Mouse (Mus musculus) midbrain, embryonic 16.5 days (tissue): Measurements from ENCODE around the gene Fkbp9. TPM values are rescaled to one million over a fixed set of nuclear protein-coding genes. Genes with fewer than 3 reads are reported as not detected.

Source experiments
- ATAC-seq: fragments of 200-750 bp; cut with Nextera tagmentation; 2 replicates; pipeline ENCODE4 v1.8.0; 2017; ENCODE audit warnings: moderate TSS enrichment
- H3K27ac ChIP-seq: fragments of 300-500 bp; sonication (generic); 2 replicates; pipeline ENCODE4 v1.5.1; 2014; ENCODE audit warnings: mild to moderate bottlenecking, low read length, mixed read lengths
- H3K27me3 ChIP-seq: fragments of 300-500 bp; sonication (generic); 2 replicates; pipeline ENCODE4 v1.6.1; 2014; ENCODE audit warnings: low read depth, low read length, mixed read lengths; ENCODE audit not compliant: control insufficient read depth, insufficient read depth
- H3K36me3 ChIP-seq: fragments of 300-500 bp; sonication (generic); 2 replicates; pipeline ENCODE4 v1.6.1; 2014; ENCODE audit warnings: mild to moderate bottlenecking, low read length, moderate library complexity, mixed read lengths; ENCODE audit not compliant: control insufficient read depth, insufficient read depth
- H3K4me1 ChIP-seq: fragments of 300-500 bp; sonication (generic); 2 replicates; pipeline ENCODE4 v1.6.1; 2014; ENCODE audit warnings: mild to moderate bottlenecking, low read length, mixed read lengths; ENCODE audit not compliant: control insufficient read depth, insufficient read depth
- H3K4me2 ChIP-seq: fragments of 300-500 bp; sonication (generic); 2 replicates; pipeline ENCODE4 v1.6.1; 2014; ENCODE audit warnings: mild to moderate bottlenecking, low read length, mixed read lengths
- H3K4me3 ChIP-seq: fragments of 300-500 bp; sonication (generic); 2 replicates; pipeline ENCODE4 v1.5.1; 2014; ENCODE audit warnings: low read depth, mild to moderate bottlenecking, low read length, moderate library complexity, mixed read lengths
- H3K9ac ChIP-seq: fragments of 300-500 bp; sonication (generic); 2 replicates; pipeline ENCODE4 v1.6.1; 2014; ENCODE audit warnings: low read depth, low read length, mixed read lengths
- H3K9me3 ChIP-seq: fragments of 300-500 bp; sonication (generic); replicated peaks from 2 replicates; pipeline ENCODE4 v1.6.1; 2014; ENCODE audit warnings: mild to moderate bottlenecking, low read length, mixed read lengths; ENCODE audit not compliant: control insufficient read depth, poor library complexity, severe bottlenecking
- WGBS: fragments of 180-500 bp; shearing (Covaris S2); extraction: QIAGEN DNeasy Blood & Tissue Kit; methylation state at CpG from one replicate; pipeline ENCODE4 v1.1.7; 2014; 5-methylcytosine and 5-hydroxymethylcytosine counted together
- polyA plus RNA-seq: library from polyadenylated mRNA; unstranded; fragments of >200 nt; fragmentation: Nextera tagmentation; extraction: Ambion mirVana; gene quantifications from 2 replicates; pipeline ENCODE4 v1.2.1, GENCODE M21; 2015

Gene Fkbp9
- polyA plus RNA-seq, 1 experiment from 2014 or later: 30.8 TPM

GRCm38 (mm10) chr6:56904982-56905381, 73.1 kb downstream of the Fkbp9 start:
- 84% methylated on average over 2 of the region's 2 CpGs for WGBS
- no peak overlapping the region for H3K4me3 ChIP-seq
- H3K4me2 ChIP-seq: no peak overlapping the region
- peaks cover 10% of the 10 kb centered on the region for H3K4me1 ChIP-seq
- no peak for ATAC-seq
- no peak overlapping the region for H3K27ac ChIP-seq
- no peaks in the 10 kb centered on the region for H3K36me3 ChIP-seq
- H3K9ac ChIP-seq: no peak overlapping the region
- no peaks in the 10 kb centered on the region for H3K27me3 ChIP-seq
- no peaks in the 10 kb centered on the region for H3K9me3 ChIP-seq

GRCm38 (mm10) chr6:56905486-56905885, 73.6 kb downstream of the Fkbp9 start:
- Histone ChIP-seq H3K4me1 (peaks cover 10% of the 10 kb centered on the region), H3K4me3 (no peak overlapping the region), H3K4me2 (no peak overlapping the region), H3K27ac (no peak overlapping the region), H3K9ac (no peak overlapping the region), H3K36me3 (no peaks in the 10 kb centered on the region), H3K27me3 (no peaks in the 10 kb centered on the region), H3K9me3 (no peaks in the 10 kb centered on the region)
- no peak for ATAC-seq
- WGBS: 88% methylated on average over 5 of the region's 5 CpGs

- no peak for ATAC-seq
- no peak overlapping the region for H3K4me3 ChIP-seq
These were observed 74.4 kb downstream of the Fkbp9 start for GRCm38 (mm10) chr6:56906121-56906846.

DNA sequence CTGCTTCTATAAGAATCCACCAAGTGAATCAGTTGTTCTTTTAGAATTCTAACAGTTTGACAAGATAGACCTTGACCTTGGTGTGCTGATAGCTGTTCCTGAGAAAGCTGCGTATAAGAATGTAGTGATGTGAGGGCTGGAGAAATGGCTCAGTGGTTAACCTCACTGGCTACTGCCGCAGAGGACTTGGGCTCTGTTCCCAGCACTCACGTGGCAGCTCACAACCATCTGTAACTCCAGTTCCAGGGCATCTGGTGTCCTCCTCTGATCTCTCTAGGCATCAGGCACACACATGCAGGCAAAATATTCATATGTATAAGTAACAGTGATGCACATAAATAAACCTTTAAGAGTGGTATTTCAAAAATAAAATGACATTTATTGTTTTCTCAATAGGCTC, 76.1 kb downstream of the Fkbp9 start:
- WGBS: 94% methylated on average over 3 of the region's 3 CpGs
- Histone ChIP-seq H3K4me3 (no peak overlapping the region), H3K27ac (no peak overlapping the region), H3K9ac (no peak overlapping the region), H3K4me1 (peaks cover 5% of the 10 kb centered on the region), H3K36me3 (no peaks in the 10 kb centered on the region), H3K9me3 (no peaks in the 10 kb centered on the region), H3K27me3 (no peaks in the 10 kb centered on the region), H3K4me2 (no peak overlapping the region)
- ATAC-seq: no peak

More at GRCm38 (mm10) chr6:56906121-56906846, 74.4 kb downstream of the Fkbp9 start:
- Histone ChIP-seq H3K9ac (no peak overlapping the region), H3K27ac (no peak overlapping the region), H3K36me3 (no peaks in the 10 kb centered on the region), H3K4me1 (peaks cover 10% of the 10 kb centered on the region), H3K27me3 (no peaks in the 10 kb centered on the region), H3K4me2 (no peak overlapping the region), H3K9me3 (no peaks in the 10 kb centered on the region)
- 90% methylated on average over 8 of the region's 8 CpGs for WGBS

DNA sequence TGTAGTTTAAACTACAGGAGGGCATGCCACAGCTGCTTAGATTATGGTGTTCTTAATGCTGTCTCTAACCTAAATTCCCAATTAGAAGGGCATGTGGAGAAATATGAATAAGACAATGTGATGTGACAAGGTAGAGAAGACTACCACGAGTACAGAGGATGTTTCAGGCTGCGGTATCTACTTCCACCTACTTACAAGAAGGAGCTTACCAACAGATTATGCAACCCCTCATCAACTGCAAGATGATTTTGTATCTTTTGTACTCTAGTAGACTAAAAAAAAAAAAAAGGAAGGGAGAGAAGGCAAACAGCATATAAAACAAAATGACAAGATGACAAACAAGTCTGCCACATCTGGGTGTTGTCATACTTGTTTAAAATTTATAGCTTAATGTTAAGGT, 76.5 kb downstream of the Fkbp9 start:
- peaks cover 5% of the 10 kb centered on the region for H3K4me1 ChIP-seq
- H3K9me3 ChIP-seq: no peaks in the 10 kb centered on the region
- H3K4me3 ChIP-seq: no peak overlapping the region
- H3K27ac ChIP-seq: no peak overlapping the region
- WGBS: 91% methylated on average over 2 of the region's 2 CpGs
- no peaks in the 10 kb centered on the region for H3K36me3 ChIP-seq
- ATAC-seq: no peak
- no peaks in the 10 kb centered on the region for H3K27me3 ChIP-seq
- no peak overlapping the region for H3K9ac ChIP-seq
- no peak overlapping the region for H3K4me2 ChIP-seq

DNA sequence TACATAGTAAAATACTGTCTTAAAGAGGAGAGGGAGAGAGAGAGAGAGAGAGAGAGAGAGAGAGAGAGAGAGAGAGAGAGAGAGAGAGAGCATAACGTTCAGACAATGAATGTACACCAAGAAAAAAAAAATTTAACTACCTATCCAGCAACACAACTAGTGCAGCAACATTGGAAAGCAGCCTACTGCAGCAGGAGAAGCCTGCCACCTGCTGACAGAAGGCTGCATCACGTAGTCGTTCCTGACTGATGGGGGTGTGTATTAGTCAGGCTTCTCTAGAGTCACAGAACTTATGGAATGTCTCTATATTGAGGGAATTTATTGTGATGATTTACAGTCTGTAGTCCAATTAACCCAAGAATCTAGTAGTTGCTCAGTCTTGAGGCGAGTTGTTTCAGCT, 77.1 kb downstream of the Fkbp9 start:
- Histone ChIP-seq H3K9me3 (no peaks in the 10 kb centered on the region), H3K36me3 (no peaks in the 10 kb centered on the region), H3K9ac (no peak overlapping the region), H3K27ac (no peak overlapping the region), H3K4me2 (no peak overlapping the region), H3K4me1 (peaks cover 2% of the 10 kb centered on the region), H3K27me3 (no peaks in the 10 kb centered on the region), H3K4me3 (no peak overlapping the region)
- WGBS: 9% methylated on average over 4 of the region's 4 CpGs
- ATAC-seq: no peak

DNA sequence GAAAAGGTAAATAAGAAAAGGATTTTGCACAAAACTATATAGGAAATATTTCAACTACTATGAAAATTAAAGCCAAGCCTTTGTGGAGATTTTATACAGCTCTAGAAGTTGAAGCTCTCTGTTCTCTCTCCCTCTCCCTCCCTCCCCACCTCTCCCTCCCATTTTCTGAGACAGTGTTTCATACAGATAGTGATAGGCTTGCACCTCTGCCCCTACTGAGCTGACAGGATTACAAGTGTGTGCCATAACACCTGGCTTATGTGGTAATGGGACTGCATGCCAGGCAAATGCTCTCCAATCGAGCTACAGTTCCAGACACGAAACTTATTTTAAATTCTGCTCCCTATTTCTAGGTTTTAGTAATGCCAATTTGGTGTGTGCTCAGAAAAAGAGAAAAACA, 79.1 kb downstream of the Fkbp9 start:
- no peak for ATAC-seq
- no peak overlapping the region for H3K9ac ChIP-seq
- no peaks in the 10 kb centered on the region for H3K9me3 ChIP-seq
- no peaks in the 10 kb centered on the region for H3K36me3 ChIP-seq
- no peak overlapping the region for H3K27ac ChIP-seq
- WGBS: 85% methylated on average over 2 of the region's 2 CpGs
- H3K4me3 ChIP-seq: no peak overlapping the region
- no peaks in the 10 kb centered on the region for H3K4me1 ChIP-seq
- no peak overlapping the region for H3K4me2 ChIP-seq
- no peaks in the 10 kb centered on the region for H3K27me3 ChIP-seq

DNA sequence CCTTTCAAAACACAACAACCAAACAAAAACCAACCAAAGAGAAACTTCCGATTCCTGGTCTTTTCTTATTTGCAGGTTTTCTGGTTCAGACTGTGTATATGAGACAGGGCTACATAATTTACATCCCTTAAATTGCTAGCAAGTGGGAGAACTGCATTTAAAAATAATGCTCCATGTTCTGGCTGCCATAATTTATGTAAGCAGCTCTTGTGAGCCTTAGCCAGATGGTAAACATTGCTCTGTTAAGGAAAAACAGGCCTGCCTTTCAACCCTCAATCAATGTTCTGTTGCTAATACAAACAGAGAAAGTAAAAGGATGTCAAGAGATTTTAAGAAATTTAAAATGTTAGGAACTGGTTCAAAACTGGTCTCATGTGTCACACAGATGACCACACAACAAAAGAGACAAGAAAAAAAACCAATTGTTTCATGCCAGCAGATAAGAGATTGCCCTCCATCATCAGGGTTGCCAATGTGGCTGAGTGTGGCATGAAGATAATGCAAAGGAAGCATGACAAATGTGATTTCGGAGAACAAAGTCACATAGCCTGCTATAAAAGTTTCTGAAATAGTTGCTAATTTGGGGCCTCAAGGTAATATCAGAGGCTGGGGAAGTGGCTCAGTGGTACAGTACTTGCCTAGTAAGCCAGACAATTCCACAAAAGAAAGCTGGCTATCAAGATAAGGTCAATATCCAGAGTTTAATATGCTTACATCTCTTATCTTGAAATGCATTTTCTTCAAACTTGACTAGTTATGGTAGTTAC, 81.4 kb downstream of the Fkbp9 start:
- Histone ChIP-seq H3K4me1 (no peaks in the 10 kb centered on the region), H3K9me3 (no peaks in the 10 kb centered on the region), H3K27me3 (no peaks in the 10 kb centered on the region), H3K36me3 (no peaks in the 10 kb centered on the region), H3K4me2 (no peak overlapping the region), H3K9ac (no peak overlapping the region), H3K4me3 (no peak overlapping the region), H3K27ac (no peak overlapping the region)
- ATAC-seq: no peak
- WGBS: 80% methylated on average over 2 of the region's 2 CpGs

DNA sequence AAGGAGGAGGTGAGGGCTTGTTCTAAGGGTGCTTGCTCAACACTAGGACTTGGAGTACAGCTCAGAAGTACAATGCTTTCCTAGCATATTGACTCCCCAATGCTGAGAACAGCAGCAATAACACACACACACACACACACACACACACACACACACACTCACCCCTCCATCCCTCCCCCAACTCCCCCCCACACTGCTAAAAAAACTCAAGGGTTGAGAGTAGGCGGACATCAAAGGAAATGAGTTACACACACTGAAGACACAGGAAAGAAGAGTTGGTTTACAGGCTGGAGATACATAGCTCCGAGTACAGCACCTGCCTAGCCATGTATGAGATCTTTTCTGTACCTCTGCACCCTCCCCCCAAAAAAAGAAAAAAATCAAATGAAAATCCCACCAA, 84.4 kb downstream of the Fkbp9 start:
- H3K36me3 ChIP-seq: no peaks in the 10 kb centered on the region
- WGBS: 94% methylated on average over 2 of the region's 2 CpGs
- no peak overlapping the region for H3K4me3 ChIP-seq
- no peaks in the 10 kb centered on the region for H3K27me3 ChIP-seq
- H3K9ac ChIP-seq: no peak overlapping the region
- H3K4me1 ChIP-seq: 0 out of 2 replicates have a peak, but pooled peaks cover under 1% of the 10 kb centered on the region
- H3K4me2 ChIP-seq: no peak overlapping the region
- H3K27ac ChIP-seq: no peak overlapping the region
- no peak for ATAC-seq
- H3K9me3 ChIP-seq: no peaks in the 10 kb centered on the region
